Mouse (Mus musculus) spleen, adult 10 weeks (tissue): ENCODE measurements around the gene Tmem186. TPM values are rescaled to one million over a fixed set of nuclear protein-coding genes. Genes with fewer than 3 reads are reported as not detected.

ENCODE experiments used
- polyA plus RNA-seq: library from polyadenylated mRNA; stranded (reverse); fragments of 350-450 nt; fragmentation: Illumina TruSeq; extraction: RNeasy Lipid Tissue Mini Kit (QIAGEN cat#74804); gene quantifications from one replicate; pipeline ENCODE4 v1.2.3, GENCODE M21; 2015; ENCODE audit warnings: low replicate concordance; ENCODE audit not compliant: insufficient read depth

Gene Tmem186
- 17.2 TPM for polyA plus RNA-seq

GRCm38 (mm10) chr16:8637217-8638051, at the start of gene Tmem186, which contains the start of gene Pmm2:
TSS of gene Tmem186 (minus strand) at chr16:8637712.
TSS of gene Pmm2 (plus strand) at chr16:8637674.

GRCm38 (mm10) chr16:8680470-8680869, 43.0 kb upstream of the Tmem186 start, which contains the start of gene Gm5767:
TSS of gene Gm5767 (plus strand) at chr16:8680770.

GRCm38 (mm10) chr16:8671551-8672349, 34.2 kb upstream of the Tmem186 start, which contains the start of gene Carhsp1:
TSS of gene Carhsp1 (minus strand) at chr16:8672155.

Other genes starting within 250 kb of the Tmem186 start
- gene Tmem114, start 212.6 kb downstream of the Tmem186 start, polyA plus RNA-seq = not detected
- gene Mettl22, start 166.9 kb downstream of the Tmem186 start, polyA plus RNA-seq = 7.1 TPM
- gene Abat, start 124.3 kb downstream of the Tmem186 start, polyA plus RNA-seq = 6.7 TPM
- 101 TPM for gene Pmm2, start within 50 bp of the Tmem186 start, polyA plus RNA-seq
- gene Carhsp1, start 34.4 kb upstream of the Tmem186 start, polyA plus RNA-seq = 34.7 TPM
- gene Gm5767, start 43.1 kb upstream of the Tmem186 start, polyA plus RNA-seq = not detected
- gene Usp7, start 154.6 kb upstream of the Tmem186 start, polyA plus RNA-seq = 210 TPM
- gene 1810013L24Rik, start 192.4 kb upstream of the Tmem186 start, polyA plus RNA-seq = 93.2 TPM